Comparison of ENCODE assay signal across 8 mouse cellular contexts in genomic region chr5:139909710-139910550, GRCm38 (mm10). TPM values are rescaled to one million over a fixed set of nuclear protein-coding genes. Genes with fewer than 3 reads are reported as not detected.
A peak's percentile ranks its signal among the peaks of the same experiment; 100 is the strongest.
DNase-seq lines count a peak whose midpoint lies in the region; ATAC-seq and TF ChIP-seq lines count a peak whose summit lies in the region.

No protein-coding gene starts in this region.

- no peak for TF ChIP-seq POLR2A in cortical plate, adult 2 months (IDR thresholded peaks at IDR 0.05; ENCODE audit: extremely low read depth, insufficient read depth, low read length)

- H3K4me1 ChIP-seq in cortical plate, adult 2 months (ENCODE audit: control insufficient read depth, insufficient read depth, low read length) = no peaks in the 10 kb centered on the region
- H3K4me1 ChIP-seq in hindbrain, embryonic 13.5 days (replicated peaks) = peaks cover 68% of the 10 kb centered on the region
- peaks cover 26% of the 10 kb centered on the region for H3K4me1 ChIP-seq in lung, embryonic 16.5 days (replicated peaks; ENCODE audit: control insufficient read depth, insufficient read depth, low read length)
- peaks cover 18% of the 10 kb centered on the region for H3K4me1 ChIP-seq in stomach, embryonic 16.5 days (ENCODE audit: control insufficient read depth, insufficient read depth, low read length)

- H3K4me2 ChIP-seq in hindbrain, embryonic 13.5 days = peak overlapping the region; percentile 91
- H3K4me2 ChIP-seq in lung, embryonic 16.5 days (ENCODE audit: low read depth, low read length) = 0 out of 2 replicates have a peak overlapping the region, but pooled peaks have one; percentile 99
- 0 out of 2 replicates have a peak overlapping the region, but pooled peaks have one; percentile 21 for H3K4me2 ChIP-seq in stomach, embryonic 16.5 days (ENCODE audit: low read depth, low read length)

- peak; percentile 91 for DNase-seq in heart, adult 11 months
- DNase-seq in heart, postnatal 25 days (ENCODE audit: low spot score) = no peak
- no peak for DNase-seq in layer of hippocampus, postnatal 25 days (ENCODE audit: extremely low spot score in 1 of 2, low spot score in 1 of 2)
- no peak for DNase-seq in adipocyte (ENCODE audit: low spot score)

- intact Hi-C loops in heart, postnatal 25 days (cut with DNase I) = loop anchor here (5.0 kb wide), 1 partner anchor 382 kb away; no protein-coding TSS in a partner anchor

- WGBS in hindbrain, embryonic 13.5 days = under 1% methylated on average over 29 of the region's 29 CpGs
- WGBS in lung, embryonic 16.5 days = 2% methylated on average over 29 of the region's 29 CpGs
- 2% methylated on average over 29 of the region's 29 CpGs for WGBS in stomach, embryonic 16.5 days

- ATAC-seq in hindbrain, embryonic 13.5 days (ENCODE audit: low FRiP score) = no peak
- no peak for ATAC-seq in lung, embryonic 16.5 days (ENCODE audit: low read depth)
- no peak for ATAC-seq in stomach, embryonic 16.5 days (ENCODE audit: insufficient read depth, low FRiP score)

- H3K27ac ChIP-seq in cortical plate, adult 2 months (ENCODE audit: insufficient read depth, low read length) = no peak overlapping the region
- H3K27ac ChIP-seq in hindbrain, embryonic 13.5 days = no peak overlapping the region; the same call in 1 of the 2 replicates
- H3K27ac ChIP-seq in lung, embryonic 16.5 days (ENCODE audit: low read length) = no peak overlapping the region
- no peak overlapping the region for H3K27ac ChIP-seq in stomach, embryonic 16.5 days (ENCODE audit: low read length)

- no peak for TF ChIP-seq CTCF in cortical plate, adult 2 months (IDR thresholded peaks at IDR 0.05; ENCODE audit: extremely low read depth, insufficient read depth, low read length)

- H3K27me3 ChIP-seq in hindbrain, embryonic 13.5 days = peaks cover 87% of the 10 kb centered on the region
- peaks cover 94% of the 10 kb centered on the region for H3K27me3 ChIP-seq in lung, embryonic 16.5 days (ENCODE audit: control insufficient read depth, insufficient read depth, low read depth, low read length)
- H3K27me3 ChIP-seq in stomach, embryonic 16.5 days (ENCODE audit: control insufficient read depth, insufficient read depth, low read length) = peaks cover 74% of the 10 kb centered on the region

- H3K36me3 ChIP-seq in hindbrain, embryonic 13.5 days = no peaks in the 10 kb centered on the region
- no peaks in the 10 kb centered on the region for H3K36me3 ChIP-seq in lung, embryonic 16.5 days (ENCODE audit: control insufficient read depth, insufficient read depth, low read length)
- H3K36me3 ChIP-seq in stomach, embryonic 16.5 days (ENCODE audit: control insufficient read depth, insufficient read depth, low read length) = no peaks in the 10 kb centered on the region

- peak overlapping the region; percentile 42 for H3K4me3 ChIP-seq in cortical plate, adult 2 months (ENCODE audit: insufficient read depth, low read length)
- H3K4me3 ChIP-seq in hindbrain, embryonic 13.5 days = peak overlapping the region; percentile 57
- H3K4me3 ChIP-seq in lung, embryonic 16.5 days (ENCODE audit: low read length) = no peak overlapping the region; the same call in 1 of the 2 replicates
- H3K4me3 ChIP-seq in stomach, embryonic 16.5 days (replicated peaks; ENCODE audit: low read length) = peak overlapping the region; percentile 4

- H3K9ac ChIP-seq in hindbrain, embryonic 13.5 days = peak overlapping the region; percentile 81
- H3K9ac ChIP-seq in lung, embryonic 16.5 days (ENCODE audit: low read length) = no peak overlapping the region
- no peak overlapping the region for H3K9ac ChIP-seq in stomach, embryonic 16.5 days (ENCODE audit: low read length)

- no peaks in the 10 kb centered on the region for H3K9me3 ChIP-seq in hindbrain, embryonic 13.5 days
- no peaks in the 10 kb centered on the region for H3K9me3 ChIP-seq in lung, embryonic 16.5 days (ENCODE audit: control insufficient read depth, low read length)
- no peaks in the 10 kb centered on the region for H3K9me3 ChIP-seq in stomach, embryonic 16.5 days (replicated peaks; ENCODE audit: control insufficient read depth, low read length)

RNA-seq across cellular contexts. Expression of gene Elfn1, which starts 2.2 kb away (rescaled TPM):
- under 1 TPM; 0.13 to 0.14 TPM for total RNA-seq in heart, postnatal 25 days (2021)
- 22.4 and 23.4 TPM in 2 replicates for polyA plus RNA-seq in cortical plate, adult 2 months (2012; rRNA removed)
- 1.3 and 1.4 TPM in 2 replicates for polyA plus RNA-seq in hindbrain, embryonic 13.5 days (2015; fragmentation: Nextera tagmentation; extraction: Ambion mirVana)
- polyA plus RNA-seq in lung, embryonic 16.5 days (2015; fragmentation: Nextera tagmentation; extraction: Ambion mirVana) = 0.39 and 0.80 TPM in 2 replicates
- 0.11 and 0.36 TPM in 2 replicates for polyA plus RNA-seq in stomach, embryonic 16.5 days (2015; fragmentation: Nextera tagmentation; extraction: Ambion mirVana)
- total RNA-seq in layer of hippocampus, postnatal 25 days (2021) = 10 to 100 TPM; 27.4 to 29.4 TPM

Comparison
In these comparisons a context has a peak if more than half of its experiments do, and no peak if none do; other contexts are left out.
1. H3K4me2 ChIP-seq: peak in every context shown above with its lines; median percentile 99 in lung, embryonic 16.5 days; 91 in hindbrain, embryonic 13.5 days; 21 in stomach, embryonic 16.5 days.